Comparison of ENCODE assay signal across 9 mouse cellular contexts in the genomic region with DNA sequence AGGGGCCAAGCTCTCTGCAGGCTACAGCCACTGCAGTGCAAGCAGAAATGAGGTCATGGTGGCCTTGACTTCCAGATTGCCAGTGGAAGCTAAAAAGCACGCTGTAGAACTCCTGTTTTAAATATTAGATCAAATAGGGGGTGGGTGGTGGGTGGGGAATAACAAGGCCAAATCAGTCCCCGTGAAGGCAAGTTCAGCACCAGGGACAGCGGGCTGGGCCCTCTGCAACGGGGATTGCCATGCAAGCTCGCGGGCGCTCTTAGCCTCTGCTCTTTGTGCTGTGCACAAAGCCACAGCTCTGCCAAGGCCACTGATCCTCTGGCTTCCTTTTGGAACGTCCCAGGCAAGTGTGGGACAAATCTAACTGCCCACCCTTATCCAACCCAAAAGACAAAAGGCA.
DNase-seq lines count a peak whose midpoint lies in the region; ATAC-seq and TF ChIP-seq lines count a peak whose summit lies in the region.
"Had no signal": no experiment of that assay in that cellular context is flagged by ENCODE, and none has a peak within 500 bp of the region (broad histone marks: within the 10 kb centered on the region; RNA-seq: fewer than 3 reads in every experiment).

No protein-coding gene starts in this region.

- H3K36me3 ChIP-seq in kidney, postnatal 0 days (ENCODE audit: insufficient read depth, low read length), result no peaks in the 10 kb centered on the region
- H3K36me3 ChIP-seq in ES-E14 (ENCODE audit: control insufficient read depth, insufficient read depth, low read length, poor library complexity, severe bottlenecking), result no peaks in the 10 kb centered on the region
- no peaks in the 10 kb centered on the region for H3K36me3 ChIP-seq in liver, embryonic 11.5 days (ENCODE audit: control insufficient read depth, insufficient read depth, low read length)

- H3K4me3 ChIP-seq in kidney, postnatal 0 days (replicated peaks; ENCODE audit: low read depth, low read length), result no peak overlapping the region
- H3K4me3 ChIP-seq in ES-E14 (ENCODE audit: insufficient read depth in 1 of 2, low read depth in 1 of 2, low read length in 2 of 2, poor library complexity in 1 of 2, severe bottlenecking in 1 of 2), result no peak overlapping the region
- no peak overlapping the region for H3K4me3 ChIP-seq in liver, embryonic 11.5 days (ENCODE audit: low read depth, low read length)
- H3K4me3 ChIP-seq in layer of hippocampus, adult 2 months, result no peak overlapping the region

- no peak for ATAC-seq in kidney, postnatal 0 days (replicated peaks; ENCODE audit: low FRiP score, low read depth)
- no peak for ATAC-seq in liver, embryonic 11.5 days (replicated peaks; ENCODE audit: low FRiP score)

- no peak overlapping the region for H3K27ac ChIP-seq in kidney, postnatal 0 days
- H3K27ac ChIP-seq in ES-E14 (ENCODE audit: insufficient read depth, low read depth, low read length, poor library complexity, severe bottlenecking), result no peak overlapping the region
- no peak overlapping the region for H3K27ac ChIP-seq in liver, embryonic 11.5 days (ENCODE audit: low read depth, low read length)
- H3K27ac ChIP-seq in layer of hippocampus, adult 2 months, result no peak overlapping the region

- in situ Hi-C loops in ES-E14 (cut with MboI; ENCODE audit: low sequenced_read_pairs in 2 of 2, unreplicated experiment in 2 of 2), result no loop called here

- no peaks in the 10 kb centered on the region for H3K4me1 ChIP-seq in kidney, postnatal 0 days (replicated peaks; ENCODE audit: insufficient read depth, low read length)
- H3K4me1 ChIP-seq in ES-E14 (ENCODE audit: control insufficient read depth in 2 of 2, insufficient read depth in 2 of 2, low read length in 2 of 2, poor library complexity in 1 of 2), result no peaks in the 10 kb centered on the region
- no peaks in the 10 kb centered on the region for H3K4me1 ChIP-seq in liver, embryonic 11.5 days (replicated peaks; ENCODE audit: control insufficient read depth, insufficient read depth, low read length)

- H3K27me3 ChIP-seq in kidney, postnatal 0 days (ENCODE audit: insufficient read depth, low read length), result no peaks in the 10 kb centered on the region
- H3K27me3 ChIP-seq in liver, embryonic 11.5 days (replicated peaks; ENCODE audit: control insufficient read depth, insufficient read depth, low read length), result no peaks in the 10 kb centered on the region

- 4% methylated on average over 8 of the region's 8 CpGs for WGBS in kidney, postnatal 0 days
- 6% methylated on average over 8 of the region's 8 CpGs for WGBS in liver, embryonic 11.5 days

- no peak overlapping the region for H3K4me2 ChIP-seq in kidney, postnatal 0 days (ENCODE audit: low read length)
- H3K4me2 ChIP-seq in liver, embryonic 11.5 days, result no peak overlapping the region

- DNase-seq in kidney, postnatal 0 days (ENCODE audit: low spot score), result peak; percentile 58
- DNase-seq in kidney, adult 9 months, result no peak
- peak; percentile 49 for DNase-seq in ES-E14 (ENCODE audit: low read depth, low spot score)
- DNase-seq in adrenal gland, postnatal 10 days, result peak; percentile 69
- peak; percentile 51 for DNase-seq in liver, embryonic 11.5 days (ENCODE audit: low spot score)
- no peak for DNase-seq in cerebellum, postnatal 14 days
- no peak for DNase-seq in layer of hippocampus, adult 2 months (ENCODE audit: low spot score in 2 of 2)
- DNase-seq in right cerebral cortex, postnatal 25 days, result no peak
- DNase-seq: kidney, adult 2 months had no signal

- TF ChIP-seq CTCF in kidney, postnatal 0 days (IDR thresholded peaks at IDR 0.05; ENCODE audit: low read depth), result no peak
- no peak for TF ChIP-seq CTCF in layer of hippocampus, adult 2 months (conservative IDR thresholded peaks at IDR 0.05)

- no peak overlapping the region for H3K9ac ChIP-seq in kidney, postnatal 0 days (ENCODE audit: low read depth, low read length)
- H3K9ac ChIP-seq in ES-E14 (ENCODE audit: insufficient read depth, low read depth, low read length, poor library complexity, severe bottlenecking), result no peak overlapping the region
- no peak overlapping the region for H3K9ac ChIP-seq in liver, embryonic 11.5 days (ENCODE audit: low read depth, low read length)

- H3K9me3 ChIP-seq in kidney, postnatal 0 days (replicated peaks; ENCODE audit: low read length), result no peaks in the 10 kb centered on the region
- H3K9me3 ChIP-seq in ES-E14 (ENCODE audit: control insufficient read depth, insufficient read depth, low read depth, low read length), result no peaks in the 10 kb centered on the region
- H3K9me3 ChIP-seq in liver, embryonic 11.5 days (ENCODE audit: control insufficient read depth, low read length), result no peaks in the 10 kb centered on the region

TF ChIP-seq in ES-E14, 5 proteins besides CTCF, POLR2A, EP300 and RAD21:
- no peak for TF ChIP-seq ZNF384 (IDR thresholded peaks at IDR 0.05; ENCODE audit: low read depth, low read length)
- TF ChIP-seq CHD2 (IDR thresholded peaks at IDR 0.05; ENCODE audit: low read depth, low read length), result no peak
- no peak for TF ChIP-seq ZC3H11A (IDR thresholded peaks at IDR 0.05; ENCODE audit: borderline replicate concordance, low read depth, low read length)
- no peak for TF ChIP-seq HCFC1 (IDR thresholded peaks at IDR 0.05; ENCODE audit: borderline replicate concordance, insufficient read depth, low read length)
- no peak for TF ChIP-seq MAFK (IDR thresholded peaks at IDR 0.05; ENCODE audit: insufficient read depth, low read depth, low read length)

Comparison
In these comparisons a context has a peak if more than half of its experiments do, and no peak if none do; other contexts are left out.
1. DNase-seq: peak in kidney, postnatal 0 days (single experiment), ES-E14 (single experiment), adrenal gland, postnatal 10 days (single experiment) and liver, embryonic 11.5 days (single experiment); none in kidney, adult 9 months (single experiment), cerebellum, postnatal 14 days (0 of 2), layer of hippocampus, adult 2 months (0 of 2) and right cerebral cortex, postnatal 25 days (single experiment).